Mouse (Mus musculus): Measurements from ENCODE around the gene Mmd2. TPM values are rescaled to one million over a fixed set of nuclear protein-coding genes. Genes with fewer than 3 reads are reported as not detected.

Mmd2 gene
- polyA plus RNA-seq, 1 experiment = not detected

DNA sequence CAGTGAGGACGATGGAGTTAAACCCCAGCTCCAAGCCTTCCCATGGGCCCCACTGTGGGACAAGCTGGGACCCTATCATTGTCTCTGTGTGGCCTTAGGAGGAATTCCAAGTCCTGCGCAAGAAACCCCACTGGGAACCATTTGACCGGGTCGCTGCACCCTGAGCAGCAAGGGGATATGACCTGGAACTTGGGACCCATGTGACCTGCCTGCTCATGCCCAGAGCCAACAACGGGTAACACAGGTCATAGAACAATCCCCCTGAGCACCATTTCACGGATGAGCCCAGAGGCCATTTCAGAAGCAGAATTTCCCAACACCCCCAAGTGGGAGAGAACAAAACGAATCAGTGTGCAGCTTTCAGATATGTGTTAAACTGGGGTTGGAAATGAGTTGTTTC, 4.2 kb downstream of the Mmd2 start:
- no peak overlapping the region for H3K9ac ChIP-seq (ENCODE audit: low read depth, poor library complexity, severe bottlenecking)
- TF ChIP-seq POLR2A (IDR thresholded peaks at IDR 0.05; ENCODE audit: insufficient read depth, low read length) (no peak), CTCF (IDR thresholded peaks at IDR 0.05; ENCODE audit: low read depth, low read length) (no peak), EP300 (IDR thresholded peaks at IDR 0.05; ENCODE audit: insufficient read depth, low read depth, low read length) (no peak)
- H3K4me3 ChIP-seq (ENCODE audit: low read depth, low read length) = no peak overlapping the region
- no peaks in the 10 kb centered on the region for H3K4me1 ChIP-seq (ENCODE audit: control insufficient read depth, insufficient read depth, low read length)
- no peaks in the 10 kb centered on the region for H3K36me3 ChIP-seq (ENCODE audit: control insufficient read depth, insufficient read depth, low read length, poor library complexity, severe bottlenecking)
- H3K9me3 ChIP-seq (replicated peaks; ENCODE audit: control insufficient read depth, insufficient read depth, low read length, poor library complexity, severe bottlenecking) = no peaks in the 10 kb centered on the region
- no peaks in the 10 kb centered on the region for H3K27me3 ChIP-seq (ENCODE audit: control insufficient read depth, insufficient read depth, low read length, poor library complexity, severe bottlenecking)
- no peak overlapping the region for H3K27ac ChIP-seq (ENCODE audit: insufficient read depth, low read length)

GRCm38 (mm10) chr5:142597648-142598390, 10.8 kb downstream of the Mmd2 start:
- Histone ChIP-seq H3K27ac (ENCODE audit: insufficient read depth, low read length) (no peak overlapping the region), H3K9ac (ENCODE audit: low read depth, poor library complexity, severe bottlenecking) (no peak overlapping the region), H3K9me3 (replicated peaks; ENCODE audit: control insufficient read depth, insufficient read depth, low read length, poor library complexity, severe bottlenecking) (no peaks in the 10 kb centered on the region), H3K4me1 (ENCODE audit: control insufficient read depth, insufficient read depth, low read length) (no peaks in the 10 kb centered on the region), H3K4me3 (ENCODE audit: low read depth, low read length) (no peak overlapping the region), H3K27me3 (ENCODE audit: control insufficient read depth, insufficient read depth, low read length, poor library complexity, severe bottlenecking) (no peaks in the 10 kb centered on the region), H3K36me3 (ENCODE audit: control insufficient read depth, insufficient read depth, low read length, poor library complexity, severe bottlenecking) (no peaks in the 10 kb centered on the region)
- TF ChIP-seq CTCF (IDR thresholded peaks at IDR 0.05; ENCODE audit: low read depth, low read length) (no peak), POLR2A (IDR thresholded peaks at IDR 0.05; ENCODE audit: insufficient read depth, low read length) (no peak), EP300 (IDR thresholded peaks at IDR 0.05; ENCODE audit: insufficient read depth, low read depth, low read length) (no peak)

- no peak overlapping the region for H3K4me3 ChIP-seq (ENCODE audit: low read depth, low read length)
- H3K9ac ChIP-seq (ENCODE audit: low read depth, poor library complexity, severe bottlenecking) = no peak overlapping the region
- no peak overlapping the region for H3K27ac ChIP-seq (ENCODE audit: insufficient read depth, low read length)
- H3K36me3 ChIP-seq (ENCODE audit: control insufficient read depth, insufficient read depth, low read length, poor library complexity, severe bottlenecking) = no peaks in the 10 kb centered on the region
- no peaks in the 10 kb centered on the region for H3K4me1 ChIP-seq (ENCODE audit: control insufficient read depth, insufficient read depth, low read length)
- TF ChIP-seq EP300 (IDR thresholded peaks at IDR 0.05; ENCODE audit: insufficient read depth, low read depth, low read length) (no peak), CTCF (IDR thresholded peaks at IDR 0.05; ENCODE audit: low read depth, low read length) (no peak), POLR2A (IDR thresholded peaks at IDR 0.05; ENCODE audit: insufficient read depth, low read length) (no peak)
- H3K27me3 ChIP-seq (ENCODE audit: control insufficient read depth, insufficient read depth, low read length, poor library complexity, severe bottlenecking) = no peaks in the 10 kb centered on the region
- no peaks in the 10 kb centered on the region for H3K9me3 ChIP-seq (replicated peaks; ENCODE audit: control insufficient read depth, insufficient read depth, low read length, poor library complexity, severe bottlenecking)
Measured at GRCm38 (mm10) chr5:142596723-142597122, 11.9 kb downstream of the Mmd2 start.

GRCm38 (mm10) chr5:142595698-142596097, 12.9 kb downstream of the Mmd2 start:
- Histone ChIP-seq H3K9ac (ENCODE audit: low read depth, poor library complexity, severe bottlenecking) (no peak overlapping the region), H3K27ac (ENCODE audit: insufficient read depth, low read length) (no peak overlapping the region), H3K9me3 (replicated peaks; ENCODE audit: control insufficient read depth, insufficient read depth, low read length, poor library complexity, severe bottlenecking) (no peaks in the 10 kb centered on the region), H3K4me3 (ENCODE audit: low read depth, low read length) (no peak overlapping the region), H3K36me3 (ENCODE audit: control insufficient read depth, insufficient read depth, low read length, poor library complexity, severe bottlenecking) (no peaks in the 10 kb centered on the region), H3K4me1 (ENCODE audit: control insufficient read depth, insufficient read depth, low read length) (no peaks in the 10 kb centered on the region), H3K27me3 (ENCODE audit: control insufficient read depth, insufficient read depth, low read length, poor library complexity, severe bottlenecking) (no peaks in the 10 kb centered on the region)
- no peak for TF ChIP-seq CTCF (IDR thresholded peaks at IDR 0.05; ENCODE audit: low read depth, low read length)
- TF ChIP-seq EP300 (IDR thresholded peaks at IDR 0.05; ENCODE audit: insufficient read depth, low read depth, low read length) = no peak
- TF ChIP-seq POLR2A (IDR thresholded peaks at IDR 0.05; ENCODE audit: insufficient read depth, low read length) = no peak

DNA sequence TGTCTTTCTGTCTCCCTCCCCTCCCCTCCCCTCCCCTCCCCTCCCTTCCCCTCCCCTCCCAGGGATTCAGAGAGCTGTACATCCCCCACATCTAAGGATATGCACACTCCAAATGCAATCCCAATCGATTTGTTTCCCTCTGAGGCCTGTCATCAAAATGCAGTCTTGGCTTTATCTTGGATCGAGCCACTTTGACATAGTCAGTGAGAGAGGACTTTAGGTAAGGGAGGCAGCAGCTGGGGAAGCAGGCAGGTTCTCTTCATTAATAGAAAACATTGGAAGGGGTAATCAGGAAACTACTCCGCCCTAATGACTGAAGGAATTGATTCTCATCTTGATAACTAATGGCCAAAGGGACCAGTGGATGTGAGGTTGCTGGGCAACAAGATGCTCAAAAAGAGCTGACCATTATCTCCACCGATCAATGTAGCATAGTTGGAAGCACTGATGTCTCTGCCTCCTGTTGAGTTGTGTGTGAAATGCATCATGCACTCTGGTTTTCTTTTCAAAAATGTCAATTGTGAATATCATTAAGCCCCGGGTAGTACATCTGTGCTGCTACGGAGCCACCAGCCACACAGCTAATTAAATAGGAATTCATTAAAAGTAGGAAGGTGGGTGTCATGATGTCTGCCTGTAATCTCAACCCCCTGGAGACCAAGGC, 17.5 kb downstream of the Mmd2 start:
- no peak overlapping the region for H3K27ac ChIP-seq (ENCODE audit: insufficient read depth, low read length)

DNA sequence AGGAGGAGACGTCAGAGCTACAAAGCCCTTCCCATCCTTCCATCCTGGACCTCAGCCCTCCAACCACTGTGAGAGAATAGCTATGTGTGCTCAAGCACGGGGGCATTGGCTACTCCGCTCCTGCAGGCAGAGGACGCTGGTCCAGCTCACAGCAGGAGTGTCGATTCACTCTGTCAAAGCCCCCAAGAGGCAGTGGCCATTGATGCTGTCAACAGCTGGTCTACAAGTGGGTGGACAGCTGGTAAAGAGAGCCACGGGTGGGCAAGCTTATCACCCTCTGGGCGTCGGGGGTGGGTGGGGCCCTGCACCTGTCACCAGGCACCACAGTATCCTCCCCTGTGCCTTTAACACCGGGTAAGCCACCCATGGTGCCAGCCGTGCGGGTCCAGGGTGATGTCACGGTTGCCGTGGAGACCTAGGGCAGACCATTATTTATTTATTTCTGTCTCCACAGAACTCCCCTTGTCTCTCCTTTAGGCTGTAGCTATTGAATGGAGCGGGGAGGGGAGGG, 24.9 kb downstream of the Mmd2 start:
- H3K27ac ChIP-seq (ENCODE audit: insufficient read depth, low read length) = no peak overlapping the region
- no peaks in the 10 kb centered on the region for H3K4me1 ChIP-seq (ENCODE audit: control insufficient read depth, insufficient read depth, low read length)
- no peak for TF ChIP-seq CTCF (IDR thresholded peaks at IDR 0.05; ENCODE audit: low read depth, low read length)
- no peak for TF ChIP-seq POLR2A (IDR thresholded peaks at IDR 0.05; ENCODE audit: insufficient read depth, low read length)
- TF ChIP-seq EP300 (IDR thresholded peaks at IDR 0.05; ENCODE audit: insufficient read depth, low read depth, low read length) = no peak
- H3K9ac ChIP-seq (ENCODE audit: low read depth, poor library complexity, severe bottlenecking) = no peak overlapping the region
- no peaks in the 10 kb centered on the region for H3K9me3 ChIP-seq (replicated peaks; ENCODE audit: control insufficient read depth, insufficient read depth, low read length, poor library complexity, severe bottlenecking)
- H3K27me3 ChIP-seq (ENCODE audit: control insufficient read depth, insufficient read depth, low read length, poor library complexity, severe bottlenecking) = no peaks in the 10 kb centered on the region
- no peaks in the 10 kb centered on the region for H3K36me3 ChIP-seq (ENCODE audit: control insufficient read depth, insufficient read depth, low read length, poor library complexity, severe bottlenecking)
- no peak overlapping the region for H3K4me3 ChIP-seq (ENCODE audit: low read depth, low read length)

More for the DNA sequence above, 17.5 kb downstream of the Mmd2 start:
- Histone ChIP-seq H3K9ac (ENCODE audit: low read depth, poor library complexity, severe bottlenecking) (no peak overlapping the region), H3K4me3 (ENCODE audit: low read depth, low read length) (no peak overlapping the region), H3K9me3 (replicated peaks; ENCODE audit: control insufficient read depth, insufficient read depth, low read length, poor library complexity, severe bottlenecking) (no peaks in the 10 kb centered on the region), H3K36me3 (ENCODE audit: control insufficient read depth, insufficient read depth, low read length, poor library complexity, severe bottlenecking) (no peaks in the 10 kb centered on the region), H3K4me1 (ENCODE audit: control insufficient read depth, insufficient read depth, low read length) (peaks cover 3% of the 10 kb centered on the region), H3K27me3 (ENCODE audit: control insufficient read depth, insufficient read depth, low read length, poor library complexity, severe bottlenecking) (no peaks in the 10 kb centered on the region)
- no peak for TF ChIP-seq EP300 (IDR thresholded peaks at IDR 0.05; ENCODE audit: insufficient read depth, low read depth, low read length)
- TF ChIP-seq POLR2A (IDR thresholded peaks at IDR 0.05; ENCODE audit: insufficient read depth, low read length) = no peak
- no peak for TF ChIP-seq CTCF (IDR thresholded peaks at IDR 0.05; ENCODE audit: low read depth, low read length)
